In genomic region chr10:86381150-86381921, GRCm38 (mm10) we compare ENCODE assay signal across 26 mouse cellular contexts.
DNase-seq lines count a peak whose midpoint lies in the region; ATAC-seq and TF ChIP-seq lines count a peak whose summit lies in the region.
"Had no signal": no experiment of that assay in that cellular context is flagged by ENCODE, and none has a peak within 500 bp of the region (broad histone marks: within the 10 kb centered on the region; RNA-seq: fewer than 3 reads in every experiment).

No protein-coding gene starts in this region.

- H3K9ac ChIP-seq in intestine, embryonic 14.5 days (ENCODE audit: low read length): no peak overlapping the region
- H3K9ac ChIP-seq in intestine, postnatal 0 days (ENCODE audit: low read depth, low read length): no peak overlapping the region
- H3K9ac ChIP-seq in embryonic facial prominence, embryonic 11.5 days (replicated peaks; ENCODE audit: low read length): no peak overlapping the region
- H3K9ac ChIP-seq: forebrain, embryonic 15.5 days; hindbrain, embryonic 12.5 days; limb, embryonic 15.5 days; liver, embryonic 13.5 days; midbrain, embryonic 13.5 days had no signal

- ATAC-seq in intestine, embryonic 14.5 days (replicated peaks; ENCODE audit: low FRiP score, low TSS enrichment, low read depth): peak; percentile 75; the same call in 1 of the 2 replicates
- ATAC-seq in intestine, postnatal 0 days: no peak
- no peak for ATAC-seq in embryonic facial prominence, embryonic 11.5 days (replicated peaks; ENCODE audit: insufficient number of reproducible peaks, low FRiP score, low TSS enrichment, low read depth)
- ATAC-seq: forebrain, embryonic 15.5 days; lung, postnatal 0 days; midbrain, embryonic 13.5 days had no signal

- no peak overlapping the region for H3K4me3 ChIP-seq in intestine, embryonic 14.5 days (ENCODE audit: low read depth, low read length)
- H3K4me3 ChIP-seq in intestine, postnatal 0 days (ENCODE audit: low read depth, low read length): no peak overlapping the region
- no peak overlapping the region for H3K4me3 ChIP-seq in embryonic facial prominence, embryonic 10.5 days
- no peak overlapping the region for H3K4me3 ChIP-seq in embryonic facial prominence, embryonic 11.5 days (ENCODE audit: low read depth, low read length)
- H3K4me3 ChIP-seq in limb, embryonic 10.5 days: no peak overlapping the region
- H3K4me3 ChIP-seq: forebrain, embryonic 15.5 days; hindbrain, embryonic 12.5 days; limb, embryonic 15.5 days; liver, embryonic 13.5 days; megakaryocyte, embryonic 14.5 days; midbrain, embryonic 13.5 days had no signal

- H3K27ac ChIP-seq in intestine, embryonic 14.5 days (ENCODE audit: low read depth): 0 out of 2 replicates have a peak overlapping the region, but pooled peaks have one; percentile 3
- H3K27ac ChIP-seq in intestine, postnatal 0 days (ENCODE audit: low read depth, low read length): no peak overlapping the region
- peak overlapping the region; percentile 15; the same call in 1 of the 2 replicates for H3K27ac ChIP-seq in embryonic facial prominence, embryonic 10.5 days (replicated peaks)
- H3K27ac ChIP-seq in embryonic facial prominence, embryonic 11.5 days (replicated peaks; ENCODE audit: low read depth, low read length): no peak overlapping the region
- H3K27ac ChIP-seq in limb, embryonic 10.5 days: no peak overlapping the region; the same call in 1 of the 2 replicates
- H3K27ac ChIP-seq: forebrain, embryonic 15.5 days; hindbrain, embryonic 12.5 days; limb, embryonic 15.5 days; liver, embryonic 13.5 days; midbrain, embryonic 13.5 days had no signal

- H3K4me2 ChIP-seq in intestine, embryonic 14.5 days (ENCODE audit: low read length): no peak overlapping the region
- H3K4me2 ChIP-seq in intestine, postnatal 0 days (replicated peaks; ENCODE audit: low read depth): no peak overlapping the region
- no peak overlapping the region for H3K4me2 ChIP-seq in embryonic facial prominence, embryonic 11.5 days (ENCODE audit: low read depth, low read length)
- H3K4me2 ChIP-seq: forebrain, embryonic 15.5 days; hindbrain, embryonic 12.5 days; limb, embryonic 15.5 days; liver, embryonic 13.5 days; midbrain, embryonic 13.5 days had no signal

- DNase-seq in intestine, embryonic 14.5 days (ENCODE audit: low spot score): peak; percentile 71
- DNase-seq in embryonic facial prominence, embryonic 10.5 days (ENCODE audit: low spot score): no peak
- peak; percentile 22 for DNase-seq in embryonic facial prominence, embryonic 11.5 days (ENCODE audit: low spot score)
- peak; percentile 28 for DNase-seq in limb, embryonic 10.5 days (ENCODE audit: low spot score)
- no peak for DNase-seq in retina, embryonic 14.5 days (ENCODE audit: low spot score)
- DNase-seq in urinary bladder, postnatal 10 days (ENCODE audit: low spot score): no peak
- DNase-seq: adrenal gland, postnatal 25 days; B cell, adult 2 months; cerebellum, adult 11-12 months; cerebellum, adult 9-11 months; embryo, embryonic 11 days; heart, postnatal 36 days; kidney, adult 9 months; kidney, postnatal 10 days; liver, embryonic 13.5 days; lung, adult 18-20 months; lung, postnatal 4 days; right cerebral cortex, postnatal 25 days; thymus, postnatal 25 days had no signal

- H3K27me3 ChIP-seq in intestine, embryonic 14.5 days (replicated peaks; ENCODE audit: control insufficient read depth, insufficient read depth, low read length): no peaks in the 10 kb centered on the region
- no peaks in the 10 kb centered on the region for H3K27me3 ChIP-seq in intestine, postnatal 0 days (replicated peaks; ENCODE audit: control insufficient read depth, insufficient read depth, low read length)
- no peaks in the 10 kb centered on the region for H3K27me3 ChIP-seq in embryonic facial prominence, embryonic 10.5 days (replicated peaks; ENCODE audit: low read depth, poor library complexity, severe bottlenecking)
- no peaks in the 10 kb centered on the region for H3K27me3 ChIP-seq in embryonic facial prominence, embryonic 11.5 days (ENCODE audit: control insufficient read depth, insufficient read depth, low read length)
- no peaks in the 10 kb centered on the region for H3K27me3 ChIP-seq in limb, embryonic 10.5 days (ENCODE audit: low read depth, poor library complexity, severe bottlenecking)
- H3K27me3 ChIP-seq: forebrain, embryonic 15.5 days; hindbrain, embryonic 12.5 days; limb, embryonic 15.5 days; midbrain, embryonic 13.5 days had no signal

- H3K9me3 ChIP-seq in intestine, embryonic 14.5 days (ENCODE audit: control insufficient read depth, low read length): no peaks in the 10 kb centered on the region
- H3K9me3 ChIP-seq in intestine, postnatal 0 days (ENCODE audit: control insufficient read depth): no peaks in the 10 kb centered on the region
- no peaks in the 10 kb centered on the region for H3K9me3 ChIP-seq in embryonic facial prominence, embryonic 10.5 days
- no peaks in the 10 kb centered on the region for H3K9me3 ChIP-seq in embryonic facial prominence, embryonic 11.5 days (replicated peaks; ENCODE audit: control insufficient read depth, low read length)
- H3K9me3 ChIP-seq in limb, embryonic 10.5 days (replicated peaks): no peaks in the 10 kb centered on the region
- H3K9me3 ChIP-seq: forebrain, embryonic 15.5 days; hindbrain, embryonic 12.5 days; limb, embryonic 15.5 days; liver, embryonic 13.5 days; megakaryocyte, embryonic 14.5 days; midbrain, embryonic 13.5 days had no signal

- 24% methylated on average over 9 of the region's 9 CpGs for WGBS in intestine, embryonic 14.5 days
- 59% methylated on average over 9 of the region's 9 CpGs for WGBS in intestine, postnatal 0 days
- WGBS in embryonic facial prominence, embryonic 10.5 days: 62% methylated on average over 9 of the region's 9 CpGs
- 57% methylated on average over 9 of the region's 9 CpGs for WGBS in embryonic facial prominence, embryonic 11.5 days
- WGBS in limb, embryonic 10.5 days: 38% methylated on average over 9 of the region's 9 CpGs

- TF ChIP-seq CTCF in intestine, postnatal 0 days (IDR thresholded peaks at IDR 0.05; ENCODE audit: low read depth): no peak

- no peaks in the 10 kb centered on the region for H3K36me3 ChIP-seq in intestine, embryonic 14.5 days (ENCODE audit: control insufficient read depth, insufficient read depth, low read length)
- no peaks in the 10 kb centered on the region for H3K36me3 ChIP-seq in intestine, postnatal 0 days (ENCODE audit: control insufficient read depth, insufficient read depth)
- H3K36me3 ChIP-seq in embryonic facial prominence, embryonic 10.5 days (replicated peaks): no peaks in the 10 kb centered on the region
- H3K36me3 ChIP-seq in embryonic facial prominence, embryonic 11.5 days (replicated peaks; ENCODE audit: control insufficient read depth, insufficient read depth, low read depth, low read length): no peaks in the 10 kb centered on the region
- no peaks in the 10 kb centered on the region for H3K36me3 ChIP-seq in limb, embryonic 10.5 days
- H3K36me3 ChIP-seq: forebrain, embryonic 15.5 days; hindbrain, embryonic 12.5 days; limb, embryonic 15.5 days; liver, embryonic 13.5 days; midbrain, embryonic 13.5 days had no signal

- peaks cover 7% of the 10 kb centered on the region; the same call in 1 of the 2 replicates for H3K4me1 ChIP-seq in intestine, embryonic 14.5 days (replicated peaks; ENCODE audit: control insufficient read depth, insufficient read depth, low read length)
- H3K4me1 ChIP-seq in intestine, postnatal 0 days (replicated peaks; ENCODE audit: control insufficient read depth, insufficient read depth, low read length): no peaks in the 10 kb centered on the region
- H3K4me1 ChIP-seq in embryonic facial prominence, embryonic 10.5 days: peaks cover 36% of the 10 kb centered on the region
- no peaks in the 10 kb centered on the region for H3K4me1 ChIP-seq in embryonic facial prominence, embryonic 11.5 days (ENCODE audit: control insufficient read depth, insufficient read depth, low read length)
- H3K4me1 ChIP-seq in limb, embryonic 10.5 days: peaks cover 27% of the 10 kb centered on the region
- H3K4me1 ChIP-seq: forebrain, embryonic 15.5 days; liver, embryonic 13.5 days; midbrain, embryonic 13.5 days had no signal

Comparison
In these comparisons a context has a peak if more than half of its experiments do, and no peak if none do; other contexts are left out.
1. DNase-seq: peak in intestine, embryonic 14.5 days (single experiment), embryonic facial prominence, embryonic 11.5 days (single experiment) and limb, embryonic 10.5 days (single experiment); none in embryonic facial prominence, embryonic 10.5 days (single experiment), retina, embryonic 14.5 days (single experiment) and urinary bladder, postnatal 10 days (single experiment).
2. H3K27ac ChIP-seq: peak in intestine, embryonic 14.5 days (single experiment) and embryonic facial prominence, embryonic 10.5 days (single experiment); none in intestine, postnatal 0 days (single experiment), embryonic facial prominence, embryonic 11.5 days (single experiment) and limb, embryonic 10.5 days (single experiment).